ENCODE assay signal across 19 mouse cellular contexts in genomic region chr13:44707176-44707575, GRCm38 (mm10). TPM values are rescaled to one million over a fixed set of nuclear protein-coding genes. Genes with fewer than 3 reads are reported as not detected.
DNase-seq lines count a peak whose midpoint lies in the region; ATAC-seq and TF ChIP-seq lines count a peak whose summit lies in the region.
"Had no signal": no experiment of that assay in that cellular context is flagged by ENCODE, and none has a peak within 500 bp of the region (broad histone marks: within the 10 kb centered on the region; RNA-seq: fewer than 3 reads in every experiment).

No protein-coding gene starts in this region.

- H3K36me3 ChIP-seq in kidney, adult 2 months (ENCODE audit: control insufficient read depth, insufficient read depth, low read length): no peaks in the 10 kb centered on the region
- H3K36me3 ChIP-seq in kidney, embryonic 16.5 days (ENCODE audit: insufficient read depth, low read length): no peaks in the 10 kb centered on the region
- H3K36me3 ChIP-seq in splenic B cell, adult 2 months (ENCODE audit: control insufficient read depth, insufficient read depth, low read length, poor library complexity, severe bottlenecking): no peaks in the 10 kb centered on the region
- H3K36me3 ChIP-seq: heart, embryonic 15.5 days had no signal

- no peak for ATAC-seq in kidney, embryonic 16.5 days (ENCODE audit: low FRiP score, low TSS enrichment)
- ATAC-seq: activated CD4-positive, CD25-positive, alpha-beta regulatory T cell, adult 4 months; Patski had no signal

- H3K27me3 ChIP-seq in kidney, adult 2 months (replicated peaks; ENCODE audit: control insufficient read depth, insufficient read depth, low read length): no peaks in the 10 kb centered on the region
- no peaks in the 10 kb centered on the region for H3K27me3 ChIP-seq in kidney, embryonic 16.5 days (ENCODE audit: insufficient read depth, low read length)
- H3K27me3 ChIP-seq in splenic B cell, adult 2 months (ENCODE audit: control insufficient read depth, insufficient read depth, low read length, poor library complexity, severe bottlenecking): no peaks in the 10 kb centered on the region
- H3K27me3 ChIP-seq: CH12.LX; heart, embryonic 15.5 days; Patski had no signal

- H3K27ac ChIP-seq in kidney, adult 2 months (ENCODE audit: insufficient read depth, low read depth, low read length): peak overlapping the region; percentile 30
- no peak overlapping the region for H3K27ac ChIP-seq in kidney, embryonic 16.5 days (ENCODE audit: low read length)
- H3K27ac ChIP-seq: heart, embryonic 15.5 days; kidney, postnatal 0 days; layer of hippocampus, adult 2 months had no signal

- H3K9me3 ChIP-seq in kidney, embryonic 16.5 days (ENCODE audit: low read length): no peaks in the 10 kb centered on the region
- H3K9me3 ChIP-seq: heart, embryonic 15.5 days had no signal

- no peak overlapping the region for H3K4me2 ChIP-seq in kidney, embryonic 16.5 days (replicated peaks; ENCODE audit: low read depth, low read length)
- H3K4me2 ChIP-seq: heart, embryonic 15.5 days had no signal

- DNase-seq in cerebellum, postnatal 10 days: peak; percentile 16 to 37
- DNase-seq in cerebellum, postnatal 25 days: no peak
- no peak for DNase-seq in kidney, adult 2 months
- DNase-seq in retina, postnatal 1 day: peak; percentile 15
- DNase-seq in retina, embryonic 14.5 days (ENCODE audit: low spot score): no peak
- peak; percentile 51 for DNase-seq in splenic B cell, adult 2 months (ENCODE audit: low read depth, low spot score)
- DNase-seq in ovary, postnatal 36 days (ENCODE audit: low spot score): no peak
- DNase-seq: cerebellum, postnatal 14 days; gastrocnemius, postnatal 10 days; heart, adult 18-20 months; lung, postnatal 10 days; thymus, postnatal 4 days had no signal

- H3K4me3 ChIP-seq in kidney, adult 2 months (ENCODE audit: insufficient read depth, low read depth, low read length): no peak overlapping the region
- no peak overlapping the region for H3K4me3 ChIP-seq in kidney, embryonic 16.5 days (ENCODE audit: low read length)
- H3K4me3 ChIP-seq: heart, embryonic 15.5 days; layer of hippocampus, adult 2 months had no signal

- H3K9ac ChIP-seq in kidney, embryonic 16.5 days (replicated peaks; ENCODE audit: low read length): no peak overlapping the region
- H3K9ac ChIP-seq: heart, embryonic 15.5 days had no signal

- peaks cover 13% of the 10 kb centered on the region for H3K4me1 ChIP-seq in kidney, adult 2 months (ENCODE audit: control insufficient read depth, insufficient read depth, low read length)
- 0 out of 2 replicates have a peak, but pooled peaks cover 2% of the 10 kb centered on the region for H3K4me1 ChIP-seq in kidney, embryonic 16.5 days (ENCODE audit: insufficient read depth, low read length)
- H3K4me1 ChIP-seq: heart, embryonic 15.5 days had no signal

- no peak for TF ChIP-seq CTCF in kidney, adult 2 months (conservative IDR thresholded peaks at IDR 0.05; ENCODE audit: insufficient read depth, insufficient read length, low read depth, low read length)

- no peak for TF ChIP-seq POLR2A in kidney, adult 2 months (IDR thresholded peaks at IDR 0.05; ENCODE audit: low read depth, low read length)

- 75% methylated on average over 5 of the region's 5 CpGs for WGBS in kidney, adult 2 months
- WGBS in kidney, embryonic 16.5 days: 73% methylated on average over 5 of the region's 5 CpGs

RNA-seq across cellular contexts. Expression of gene Jarid2, which starts 22.1 kb away (rescaled TPM):
- 10.5 and 11.3 TPM in 2 replicates for polyA plus RNA-seq in kidney, adult 2 months (2012; rRNA removed)
- 39.7 and 46.2 TPM in 2 replicates for polyA plus RNA-seq in kidney, embryonic 16.5 days (2015; fragmentation: Nextera tagmentation; extraction: Ambion mirVana)

Comparison
In these comparisons a context has a peak if more than half of its experiments do, and no peak if none do; other contexts are left out.
1. DNase-seq: peak in cerebellum, postnatal 10 days (2 of 2), retina, postnatal 1 day (single experiment) and splenic B cell, adult 2 months (single experiment); none in cerebellum, postnatal 25 days (0 of 2), kidney, adult 2 months (single experiment), retina, embryonic 14.5 days (single experiment) and ovary, postnatal 36 days (single experiment).